Mouse (Mus musculus) stomach, embryonic 15.5 days (tissue): ENCODE data around the gene Ilf3. TPM values are rescaled to one million over a fixed set of nuclear protein-coding genes. Genes with fewer than 3 reads are reported as not detected.
A peak's percentile ranks its signal among the peaks of the same experiment; 100 is the strongest.

Experiments used
- ATAC-seq: fragments of 200-750 bp; cut with Nextera tagmentation; 2 replicates; pipeline ENCODE4 v1.8.0; 2017; ENCODE audit warnings: low read depth, moderate number of reproducible peaks, moderate TSS enrichment; ENCODE audit not compliant: insufficient read depth, low FRiP score
- H3K27ac ChIP-seq: fragments of 300-500 bp; sonication (generic); 2 replicates; pipeline ENCODE4 v1.5.1; 2015; ENCODE audit warnings: mild to moderate bottlenecking, inconsistent platforms
- H3K27me3 ChIP-seq: fragments of 300-500 bp; sonication (generic); replicated peaks from 2 replicates; pipeline ENCODE4 v1.6.1; 2015; ENCODE audit warnings: inconsistent platforms
- H3K36me3 ChIP-seq: fragments of 300-500 bp; sonication (generic); 2 replicates; pipeline ENCODE4 v1.6.1; 2015; ENCODE audit warnings: inconsistent platforms
- H3K4me1 ChIP-seq: fragments of 300-500 bp; sonication (generic); 2 replicates; pipeline ENCODE4 v1.6.1; 2015; ENCODE audit warnings: inconsistent platforms
- H3K4me2 ChIP-seq: fragments of 300-500 bp; sonication (generic); 2 replicates; pipeline ENCODE4 v1.6.1; 2015; ENCODE audit warnings: mild to moderate bottlenecking, inconsistent platforms
- H3K4me3 ChIP-seq: fragments of 300-500 bp; sonication (generic); replicated peaks from 2 replicates; pipeline ENCODE4 v1.5.1; 2015; ENCODE audit warnings: inconsistent platforms
- H3K9ac ChIP-seq: fragments of 300-500 bp; sonication (generic); 2 replicates; pipeline ENCODE4 v1.6.1; 2015; ENCODE audit warnings: inconsistent platforms
- H3K9me3 ChIP-seq: fragments of 300-500 bp; sonication (generic); 2 replicates; pipeline ENCODE4 v1.6.1; 2016; ENCODE audit warnings: inconsistent platforms
- WGBS: fragments of 180-500 bp; shearing (Covaris S2); methylation state at CpG from one replicate; pipeline ENCODE4 v1.1.7; 2015; 5-methylcytosine and 5-hydroxymethylcytosine counted together
- polyA plus RNA-seq: library from polyadenylated mRNA; unstranded; fragments of >200 nt; fragmentation: Nextera tagmentation; extraction: Ambion mirVana; gene quantifications from 2 replicates; pipeline ENCODE4 v1.2.1, GENCODE M21; 2015

Ilf3 gene
- polyA plus RNA-seq, 1 experiment from 2014 or later, result 150 TPM

DNA sequence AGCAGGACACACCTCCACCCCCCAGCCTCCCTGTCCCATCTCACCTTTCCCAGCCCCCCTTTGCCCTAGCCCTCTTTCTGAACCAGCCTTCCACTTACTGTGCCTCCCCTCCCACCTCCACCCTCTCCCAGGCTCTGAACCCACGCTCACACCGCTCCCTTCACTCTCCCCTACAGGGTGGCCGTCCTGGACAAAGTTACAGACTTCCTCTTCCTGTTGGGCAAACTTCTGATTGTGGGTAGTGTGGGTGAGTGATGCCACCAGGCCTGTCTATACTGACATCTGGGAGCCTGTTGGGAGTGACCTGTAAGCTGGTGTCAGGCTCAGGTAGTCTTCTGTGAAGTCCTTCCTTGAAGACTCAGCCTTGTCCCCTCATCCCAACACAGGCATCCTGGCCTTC lies 19.5 kb upstream of the Ilf3 start:
- no peaks in the 10 kb centered on the region for H3K4me1 ChIP-seq
- no peak for ATAC-seq
- H3K36me3 ChIP-seq, result peaks cover 17% of the 10 kb centered on the region; the same call in 1 of the 2 replicates
- no peaks in the 10 kb centered on the region for H3K9me3 ChIP-seq
- no peak overlapping the region for H3K9ac ChIP-seq
- H3K27ac ChIP-seq, result no peak overlapping the region
- 89% methylated on average over 3 of the region's 3 CpGs for WGBS
- no peak overlapping the region for H3K4me3 ChIP-seq
- no peaks in the 10 kb centered on the region for H3K27me3 ChIP-seq
- H3K4me2 ChIP-seq, result no peak overlapping the region

GRCm38 (mm10) chr9:21351178-21351577 lies 16.5 kb upstream of the Ilf3 start:
- Histone ChIP-seq H3K36me3 (peaks cover 21% of the 10 kb centered on the region; the same call in 1 of the 2 replicates), H3K4me1 (no peaks in the 10 kb centered on the region), H3K27me3 (no peaks in the 10 kb centered on the region), H3K9me3 (no peaks in the 10 kb centered on the region), H3K4me3 (no peak overlapping the region), H3K27ac (no peak overlapping the region), H3K4me2 (no peak overlapping the region), H3K9ac (no peak overlapping the region)
- ATAC-seq, result peak; percentile 70; the same call in 1 of the 2 replicates
- 80% methylated on average over 7 of the region's 7 CpGs for WGBS

GRCm38 (mm10) chr9:21351702-21352377 lies 15.8 kb upstream of the Ilf3 start:
- Histone ChIP-seq H3K4me2 (no peak overlapping the region), H3K27me3 (no peaks in the 10 kb centered on the region), H3K27ac (no peak overlapping the region), H3K9me3 (no peaks in the 10 kb centered on the region), H3K36me3 (peaks cover 21% of the 10 kb centered on the region; the same call in 1 of the 2 replicates), H3K4me3 (no peak overlapping the region), H3K9ac (no peak overlapping the region), H3K4me1 (no peaks in the 10 kb centered on the region)
- no peak for ATAC-seq
- WGBS, result 83% methylated on average over 4 of the region's 4 CpGs

GRCm38 (mm10) chr9:21352463-21353372 lies 15.0 kb upstream of the Ilf3 start:
- no peak overlapping the region for H3K4me2 ChIP-seq
- ATAC-seq, result no peak
- no peak overlapping the region for H3K9ac ChIP-seq
- H3K36me3 ChIP-seq, result peaks cover 20% of the 10 kb centered on the region; the same call in 1 of the 2 replicates
- no peaks in the 10 kb centered on the region for H3K4me1 ChIP-seq
- WGBS, result 43% methylated on average over 20 of the region's 20 CpGs
- no peak overlapping the region for H3K4me3 ChIP-seq
- no peak overlapping the region for H3K27ac ChIP-seq
- H3K9me3 ChIP-seq, result no peaks in the 10 kb centered on the region
- H3K27me3 ChIP-seq, result no peaks in the 10 kb centered on the region

- Histone ChIP-seq H3K9me3 (no peaks in the 10 kb centered on the region), H3K27ac (no peak overlapping the region), H3K4me1 (no peaks in the 10 kb centered on the region), H3K4me3 (no peak overlapping the region), H3K27me3 (no peaks in the 10 kb centered on the region), H3K9ac (no peak overlapping the region), H3K4me2 (no peak overlapping the region), H3K36me3 (peaks cover 16% of the 10 kb centered on the region; the same call in 1 of the 2 replicates)
- no peak for ATAC-seq
- 59% methylated on average over 2 of the region's 2 CpGs for WGBS
These were observed 14.3 kb upstream of the Ilf3 start for GRCm38 (mm10) chr9:21353373-21353686.

DNA sequence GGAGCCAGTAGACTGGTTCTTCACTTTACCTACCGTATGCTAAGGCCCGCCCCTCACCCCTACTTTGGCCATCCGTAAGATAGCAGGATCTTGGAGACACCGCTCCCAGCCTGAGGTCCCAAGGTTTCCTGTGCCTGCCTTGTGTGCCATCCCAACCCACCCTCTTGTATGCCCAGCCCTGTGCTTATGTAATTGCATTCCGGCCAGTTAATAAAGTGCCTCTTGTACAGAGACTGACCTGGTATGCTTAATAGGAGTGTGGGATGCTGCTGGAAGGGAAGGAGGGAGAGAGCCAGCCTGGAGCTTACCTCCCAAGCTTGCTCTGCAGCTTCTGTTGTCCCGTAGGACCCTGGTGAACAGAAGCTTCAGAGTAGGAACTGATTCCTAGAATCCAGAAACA lies 12.9 kb upstream of the Ilf3 start:
- Histone ChIP-seq H3K27me3 (no peaks in the 10 kb centered on the region), H3K4me3 (no peak overlapping the region), H3K9me3 (no peaks in the 10 kb centered on the region), H3K36me3 (peaks cover 14% of the 10 kb centered on the region; the same call in 1 of the 2 replicates), H3K27ac (no peak overlapping the region), H3K4me2 (no peak overlapping the region), H3K4me1 (no peaks in the 10 kb centered on the region), H3K9ac (no peak overlapping the region)
- WGBS, result 83% methylated on average over 6 of the region's 6 CpGs
- ATAC-seq, result no peak

DNA sequence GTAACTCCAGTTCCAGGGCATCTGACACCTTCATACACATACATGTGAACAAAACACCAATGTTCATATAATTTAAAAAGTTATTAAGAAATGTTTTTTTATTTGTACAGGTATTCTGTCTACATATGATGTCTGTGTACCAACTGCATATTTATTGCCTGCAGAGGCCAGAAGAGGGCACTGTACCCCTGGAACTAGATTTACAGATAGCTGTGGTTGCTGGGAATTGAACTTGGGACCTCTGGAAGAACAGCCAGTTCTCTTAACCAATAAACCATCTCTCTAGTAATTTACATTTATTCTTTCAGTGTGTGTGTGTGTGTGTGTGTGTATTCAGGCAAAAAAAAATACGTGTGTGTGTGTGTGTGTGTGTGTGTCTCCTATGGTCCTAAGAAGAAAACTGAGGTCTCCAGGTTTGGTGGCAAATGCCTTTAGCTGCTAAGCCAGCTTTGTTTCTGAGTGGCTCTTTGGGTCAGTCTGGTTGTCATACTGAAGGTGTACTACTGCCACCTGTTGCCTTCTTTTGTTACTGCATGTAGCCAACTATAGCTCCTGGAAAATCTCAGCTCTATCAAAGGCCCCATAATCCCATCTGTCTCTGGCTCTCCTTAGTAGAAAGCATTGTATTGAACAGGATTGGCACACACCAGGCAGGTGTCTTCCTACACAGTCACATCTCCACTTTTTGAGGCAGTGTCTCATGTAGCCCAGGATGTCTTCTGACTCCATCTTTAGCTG lies 10.5 kb upstream of the Ilf3 start:
- Histone ChIP-seq H3K9ac (no peak overlapping the region), H3K4me2 (no peak overlapping the region), H3K36me3 (peaks cover 6% of the 10 kb centered on the region; the same call in 1 of the 2 replicates), H3K9me3 (no peaks in the 10 kb centered on the region), H3K4me3 (no peak overlapping the region), H3K27me3 (no peaks in the 10 kb centered on the region), H3K4me1 (no peaks in the 10 kb centered on the region), H3K27ac (no peak overlapping the region)
- WGBS, result 0% methylated on average over 1 of the region's 1 CpGs
- ATAC-seq, result peak; percentile 13; the same call in 1 of the 2 replicates

GRCm38 (mm10) chr9:21366541-21367220 lies 990 bp upstream of the Ilf3 start:
- Histone ChIP-seq H3K27ac (peak overlapping the region; percentile 89), H3K4me1 (peaks cover 12% of the 10 kb centered on the region), H3K9me3 (no peaks in the 10 kb centered on the region), H3K27me3 (no peaks in the 10 kb centered on the region), H3K4me3 (peak overlapping the region; percentile 82), H3K36me3 (no peaks in the 10 kb centered on the region), H3K9ac (0 out of 2 replicates have a peak overlapping the region, but pooled peaks have one; percentile 13), H3K4me2 (peak overlapping the region; percentile 72)
- 0 out of 2 replicates have a peak, but pooled peaks have one; percentile 9 for ATAC-seq
- WGBS, result 31% methylated on average over 14 of the region's 14 CpGs

- H3K4me2 ChIP-seq, result peak overlapping the region; percentile 67
- WGBS, result under 1% methylated on average over 34 of the region's 38 CpGs
These were observed 487 bp downstream of the Ilf3 start for GRCm38 (mm10) chr9:21368131-21368584.

GRCm38 (mm10) chr9:21369080-21369479 lies 1.4 kb downstream of the Ilf3 start:
- no peak for ATAC-seq
- whole genome bisulfite sequencing, result 53% methylated on average over 11 of the region's 11 CpGs
- Histone ChIP-seq H3K4me3 (peak overlapping the region; percentile 82), H3K4me1 (peaks cover 12% of the 10 kb centered on the region), H3K36me3 (no peaks in the 10 kb centered on the region), H3K27ac (no peak overlapping the region), H3K27me3 (no peaks in the 10 kb centered on the region), H3K9ac (no peak overlapping the region), H3K9me3 (no peaks in the 10 kb centered on the region), H3K4me2 (peak overlapping the region; percentile 67)

More at GRCm38 (mm10) chr9:21368131-21368584, 487 bp downstream of the Ilf3 start:
- Histone ChIP-seq H3K4me3 (peak overlapping the region; percentile 82), H3K4me1 (peaks cover 12% of the 10 kb centered on the region), H3K27me3 (no peaks in the 10 kb centered on the region), H3K9ac (peak overlapping the region; percentile 73), H3K9me3 (no peaks in the 10 kb centered on the region), H3K27ac (peak overlapping the region; percentile 89), H3K36me3 (no peaks in the 10 kb centered on the region)
- peak; percentile 32 for ATAC-seq

DNA sequence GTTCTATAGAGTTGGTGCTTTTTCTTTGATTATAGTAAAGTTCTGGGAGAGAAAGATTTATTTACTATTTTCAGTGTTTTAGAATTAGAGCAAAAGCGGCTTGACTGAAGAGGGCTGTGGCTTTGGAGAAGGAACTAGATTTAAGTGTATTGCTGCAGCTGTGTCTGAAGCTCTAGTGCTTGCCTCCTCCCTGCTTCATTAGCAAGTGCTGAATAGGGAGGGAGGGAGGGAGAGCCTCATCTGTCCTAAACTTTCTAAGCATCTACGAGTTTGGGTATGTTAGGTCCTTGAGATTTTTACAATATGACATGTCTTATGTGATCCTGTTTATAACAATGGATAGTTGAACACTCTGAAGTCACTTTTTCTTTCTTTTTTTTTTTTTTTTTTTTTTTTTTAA lies 3.2 kb downstream of the Ilf3 start:
- peaks cover 12% of the 10 kb centered on the region for H3K4me1 ChIP-seq
- H3K4me3 ChIP-seq, result no peak overlapping the region
- H3K36me3 ChIP-seq, result no peaks in the 10 kb centered on the region
- no peaks in the 10 kb centered on the region for H3K27me3 ChIP-seq
- H3K4me2 ChIP-seq, result no peak overlapping the region
- ATAC-seq, result no peak
- H3K9me3 ChIP-seq, result no peaks in the 10 kb centered on the region
- 70% methylated on average over 2 of the region's 2 CpGs for WGBS
- no peak overlapping the region for H3K9ac ChIP-seq
- no peak overlapping the region for H3K27ac ChIP-seq
